Mouse (Mus musculus) retina, postnatal 1 day (tissue): ENCODE results near the gene Ssh2.
"Not testable (repeated sequence)": the region's sequence is repeated elsewhere in the genome, so short reads cannot be mapped to it uniquely, and the experiment has no call there.

Experiments used
- DNase-seq: peaks from one replicate; pipeline ENCODE4 v3.0.0-alpha.2; 2012

The Ssh2 gene

DNA sequence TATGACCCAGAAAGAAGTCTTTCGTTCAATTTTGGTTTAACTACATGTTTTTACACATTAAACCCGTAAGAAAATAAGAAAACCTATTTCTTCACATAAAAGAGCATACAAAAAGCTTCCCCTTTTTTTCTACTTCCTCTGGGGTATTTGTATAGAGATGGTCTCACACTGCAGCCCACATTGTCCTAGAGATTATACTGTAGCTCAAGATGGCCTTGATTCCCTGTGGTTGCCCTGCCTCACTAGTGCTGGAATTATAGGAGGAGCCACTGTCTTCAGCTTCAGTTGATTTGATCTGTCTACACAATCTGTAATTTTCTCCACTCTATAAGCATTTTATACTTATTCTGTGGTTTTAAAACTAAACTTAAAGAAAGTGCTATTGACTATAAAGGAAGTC, 15.4 kb downstream of the Ssh2 start:
- DNase-seq: no peak

DNA sequence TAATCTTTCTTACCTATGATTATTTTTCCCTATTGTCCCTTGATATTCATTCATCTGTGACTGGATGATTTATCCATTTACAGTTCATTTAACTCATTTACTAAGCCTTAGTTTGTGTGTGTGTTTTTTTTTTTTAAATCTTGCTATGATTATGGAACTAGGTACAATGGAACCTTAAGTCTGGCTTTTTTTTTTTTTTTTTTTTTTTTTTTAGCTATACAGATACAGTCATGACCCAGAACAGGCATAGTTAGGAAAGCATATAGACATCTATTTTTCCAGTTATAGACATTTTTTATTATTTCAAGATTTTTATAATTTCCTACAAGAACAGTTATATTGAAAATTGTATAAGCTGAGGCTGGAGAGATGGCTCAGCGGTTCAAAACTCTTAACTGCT, 19.2 kb downstream of the Ssh2 start:
- no peak for DNase-seq

DNA sequence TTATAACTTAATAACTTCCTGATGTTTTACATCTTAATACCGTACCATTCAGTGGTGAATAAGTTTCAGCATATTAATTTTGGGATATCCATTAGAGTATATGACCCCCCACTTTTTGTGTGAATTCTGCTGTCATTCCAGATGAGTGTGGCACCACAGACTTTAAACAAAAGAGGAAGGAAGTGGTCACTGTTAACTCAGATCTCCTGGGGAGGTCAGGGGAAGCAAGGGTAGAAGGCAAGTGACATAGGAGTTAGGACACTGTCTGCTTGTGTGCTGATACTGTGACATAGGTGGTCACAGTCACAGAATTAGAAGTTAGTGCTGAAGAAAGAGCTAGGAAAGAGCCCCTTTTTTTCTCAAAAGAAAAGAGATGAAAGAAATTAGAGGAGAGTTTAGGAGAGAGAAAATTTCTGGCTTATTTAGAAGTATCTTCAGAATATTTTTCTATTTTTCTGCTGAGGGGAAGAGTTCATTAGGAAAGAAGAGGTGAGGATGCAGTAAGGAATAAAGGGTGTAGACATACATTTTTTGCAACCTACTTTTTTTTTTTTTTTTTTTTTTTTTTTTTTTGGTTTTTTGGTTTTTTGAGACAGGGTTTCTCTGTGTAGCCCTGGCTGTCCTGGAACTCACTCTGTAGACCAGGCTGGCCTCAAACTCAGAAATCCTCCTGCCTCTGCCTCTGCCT, 23.7 kb downstream of the Ssh2 start:
- DNase-seq: no peak

DNA sequence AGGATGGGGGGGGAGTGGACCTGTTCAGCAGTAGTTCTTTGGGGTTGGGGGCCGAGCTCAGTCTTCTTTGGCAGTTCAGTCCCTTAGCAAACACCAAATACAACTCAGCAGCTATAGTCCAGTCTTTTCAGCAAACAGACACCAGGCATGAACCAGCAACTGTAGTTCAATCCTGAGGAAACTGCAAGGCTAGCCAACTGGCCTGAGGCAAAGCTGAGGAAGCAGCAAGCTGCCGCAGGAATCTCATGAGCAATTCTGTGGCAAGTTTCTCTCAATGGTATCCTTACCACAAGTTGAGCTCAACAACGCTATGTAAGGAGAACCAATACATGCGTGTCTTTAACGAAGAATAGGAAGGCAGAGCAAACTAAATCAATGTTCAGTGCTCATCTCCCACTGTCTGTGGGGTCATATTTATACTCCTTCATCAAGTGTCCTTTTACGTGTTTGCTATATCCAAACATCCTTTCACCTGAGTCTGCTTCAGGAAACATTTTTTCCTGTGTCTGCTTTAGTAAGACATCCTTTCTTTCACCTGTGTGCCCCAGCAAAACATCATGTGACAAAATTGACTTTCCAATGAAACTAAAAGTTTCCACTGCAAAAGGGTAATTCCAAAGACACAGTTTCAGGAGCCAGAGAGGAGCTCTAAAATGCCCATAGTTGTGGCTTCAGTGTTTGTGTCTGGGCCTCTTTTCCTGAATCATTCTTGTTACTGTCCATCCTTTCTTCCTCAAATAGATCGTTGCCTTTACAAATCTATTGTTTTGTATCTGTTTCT, 24.6 kb downstream of the Ssh2 start:
- no peak for DNase-seq

DNA sequence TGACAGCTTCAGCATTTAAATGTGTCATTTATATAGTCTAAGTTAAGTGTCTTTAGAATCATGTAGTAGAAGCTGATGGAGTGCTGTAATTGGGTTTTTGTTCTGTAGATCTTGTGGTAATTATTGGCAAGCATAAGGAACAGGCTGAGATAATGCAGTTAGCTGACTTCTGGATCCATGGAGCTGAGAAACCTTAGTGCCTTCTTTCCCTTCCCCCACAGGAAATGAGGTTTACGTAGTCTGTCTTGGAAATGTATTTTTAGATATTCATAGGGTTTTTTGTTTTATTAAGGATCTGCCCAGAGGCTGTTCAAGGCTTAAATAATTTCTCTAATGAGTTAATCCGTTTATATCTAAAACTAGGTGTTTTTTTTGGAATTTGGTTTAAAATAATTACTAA, 26.8 kb downstream of the Ssh2 start:
- no peak for DNase-seq

DNA sequence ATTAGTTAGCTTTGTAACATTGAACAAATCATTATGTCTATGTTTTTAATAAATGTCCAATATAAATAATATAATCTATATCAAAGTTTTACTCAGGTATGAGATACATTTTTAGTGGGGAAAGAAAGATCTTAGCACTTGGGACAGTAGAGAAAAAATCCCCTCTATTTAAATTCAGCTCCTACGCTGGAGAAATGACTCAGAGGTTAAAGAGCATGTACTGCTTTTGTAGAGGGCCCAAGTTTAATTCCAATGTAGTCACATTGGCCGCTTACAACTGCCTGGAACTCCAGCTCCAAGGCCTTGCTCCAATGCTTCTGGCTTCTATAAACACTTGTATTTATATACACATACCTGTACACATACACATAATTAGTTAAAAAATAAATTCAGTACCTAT, 36.7 kb downstream of the Ssh2 start:
- no peak for DNase-seq

DNA sequence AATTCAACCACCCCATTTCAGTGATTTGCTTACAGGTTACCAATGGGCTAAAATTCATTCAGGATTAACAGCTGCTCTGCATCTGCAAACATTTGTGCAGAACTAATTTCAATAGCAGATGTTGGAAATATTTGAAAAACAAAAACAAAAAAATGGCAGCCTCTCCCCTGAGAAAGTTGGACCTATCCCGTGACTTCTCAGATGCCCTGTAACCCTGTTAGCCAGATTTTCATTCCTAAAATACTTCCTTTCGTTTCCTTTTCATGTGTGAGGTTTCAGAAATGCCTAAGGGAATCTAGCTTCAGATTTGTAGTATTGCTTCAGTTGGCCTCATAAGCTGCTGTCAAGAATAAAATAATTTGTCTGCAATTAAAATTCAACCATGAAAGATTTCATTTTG, 43.4 kb downstream of the Ssh2 start:
- no peak for DNase-seq

DNA sequence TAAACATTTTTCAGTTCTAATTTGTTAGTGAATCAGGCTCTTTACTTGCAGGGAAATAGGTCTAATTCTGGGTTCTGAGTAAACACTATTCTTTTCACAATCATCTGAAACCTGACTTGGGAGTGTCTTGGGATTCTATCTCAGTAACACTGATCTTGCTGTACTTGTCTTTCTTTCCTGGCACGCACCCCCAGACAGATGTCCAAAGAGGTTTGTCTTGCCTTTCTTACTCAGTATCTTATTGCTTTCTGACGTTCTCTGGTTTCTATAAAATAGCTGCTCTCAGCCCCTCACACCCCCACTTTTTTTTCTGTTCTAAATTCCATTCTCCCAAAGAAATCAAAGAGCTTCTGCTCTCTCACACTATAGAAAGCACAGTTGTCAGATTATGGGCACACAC, 51.3 kb downstream of the Ssh2 start:
- no peak for DNase-seq

DNA sequence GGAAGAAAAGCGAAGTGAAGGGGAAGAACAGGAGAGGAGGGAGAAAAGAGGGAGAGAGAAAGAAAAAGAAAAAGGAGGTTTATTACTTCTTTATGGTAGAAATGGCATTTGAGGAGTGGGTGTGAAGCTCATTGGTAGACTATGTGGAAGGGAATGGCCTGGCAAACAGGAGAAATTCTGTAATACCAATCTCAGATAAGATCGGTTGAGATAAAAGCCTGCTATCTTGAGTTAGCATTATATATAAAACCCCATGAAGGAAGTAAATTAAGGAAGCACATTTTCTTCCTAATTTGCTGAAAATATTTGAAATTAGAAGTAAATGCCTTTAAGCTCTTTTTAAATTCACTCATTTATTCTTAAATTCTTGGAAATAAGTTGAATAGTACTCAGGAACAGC, 59.9 kb downstream of the Ssh2 start:
- DNase-seq: no peak

DNA sequence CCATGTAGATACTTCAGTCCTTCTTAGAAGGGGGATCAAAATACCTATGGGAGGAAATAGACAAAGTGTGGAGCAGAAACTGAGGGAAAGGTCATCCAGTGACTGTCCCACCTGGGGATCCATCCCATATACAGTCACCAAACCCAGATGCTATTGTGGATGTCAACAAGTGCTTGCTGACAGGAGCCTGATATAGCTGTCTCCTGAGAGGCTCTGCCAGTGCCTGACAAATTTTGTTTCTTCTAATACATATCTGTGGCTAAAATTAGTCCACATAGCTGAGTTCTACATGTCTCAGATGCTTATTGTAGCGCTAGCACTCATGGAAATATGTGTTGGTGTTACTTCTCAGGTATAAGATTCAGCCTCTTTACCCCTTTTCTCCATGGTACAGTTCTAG, 62.5 kb downstream of the Ssh2 start:
- DNase-seq: not testable (repeated sequence)

DNA sequence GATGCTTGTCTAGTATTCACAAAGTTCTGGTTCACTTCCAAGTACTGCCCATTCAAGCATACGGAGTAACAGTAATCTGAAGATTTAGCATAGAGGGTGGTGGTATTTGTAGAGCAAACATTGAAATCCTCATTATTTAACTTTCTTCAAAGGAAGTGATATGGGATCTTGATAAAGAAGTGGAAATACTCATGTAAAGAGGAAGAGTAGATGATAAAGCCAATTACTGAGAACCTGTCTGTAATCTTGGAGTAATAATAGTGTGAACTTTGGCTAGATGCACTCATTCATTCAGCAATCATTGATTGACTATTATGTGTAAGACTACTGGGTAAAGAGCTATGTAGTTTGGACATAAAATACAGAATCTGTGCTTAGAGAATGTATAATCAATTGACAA, 64.1 kb downstream of the Ssh2 start:
- DNase-seq: no peak

DNA sequence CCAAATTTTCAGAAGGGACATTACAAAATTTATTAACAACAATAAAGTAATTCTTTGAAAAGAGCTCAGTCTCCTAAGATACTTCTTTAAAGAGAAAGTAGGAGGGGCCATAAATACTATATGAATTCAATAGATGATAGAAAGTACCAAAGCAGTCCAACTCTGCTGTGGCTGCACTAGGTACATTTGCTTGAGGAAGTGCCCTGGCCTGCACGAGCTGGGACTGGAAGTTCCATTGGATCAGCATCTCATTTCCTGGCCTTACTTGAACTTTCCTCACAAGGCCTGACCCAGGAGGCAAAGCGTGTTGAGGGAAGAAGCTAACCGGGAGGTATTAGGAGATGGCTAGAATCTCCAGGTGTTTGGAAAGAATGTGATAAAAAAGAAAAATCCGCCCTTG, 75.4 kb downstream of the Ssh2 start:
- no peak for DNase-seq

DNA sequence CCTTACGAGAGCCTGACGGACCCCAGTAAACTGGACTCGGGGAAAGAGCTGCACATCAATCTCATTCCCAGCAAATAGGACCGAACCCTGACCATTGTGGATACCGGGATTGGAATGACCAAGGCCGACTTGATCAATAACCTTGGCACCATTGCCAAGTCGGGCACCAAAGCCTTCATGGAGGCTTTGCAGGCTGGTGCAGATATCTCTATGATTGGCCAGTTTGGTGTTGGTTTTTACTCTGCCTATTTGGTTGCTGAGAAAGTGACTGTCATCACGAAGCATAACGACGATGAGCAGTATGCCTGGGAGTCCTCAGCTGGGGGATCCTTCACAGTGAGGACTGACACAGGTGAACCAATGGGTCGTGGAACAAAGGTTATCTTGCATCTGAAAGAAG, 77.6 kb downstream of the Ssh2 start:
- DNase-seq: not testable (repeated sequence)

DNA sequence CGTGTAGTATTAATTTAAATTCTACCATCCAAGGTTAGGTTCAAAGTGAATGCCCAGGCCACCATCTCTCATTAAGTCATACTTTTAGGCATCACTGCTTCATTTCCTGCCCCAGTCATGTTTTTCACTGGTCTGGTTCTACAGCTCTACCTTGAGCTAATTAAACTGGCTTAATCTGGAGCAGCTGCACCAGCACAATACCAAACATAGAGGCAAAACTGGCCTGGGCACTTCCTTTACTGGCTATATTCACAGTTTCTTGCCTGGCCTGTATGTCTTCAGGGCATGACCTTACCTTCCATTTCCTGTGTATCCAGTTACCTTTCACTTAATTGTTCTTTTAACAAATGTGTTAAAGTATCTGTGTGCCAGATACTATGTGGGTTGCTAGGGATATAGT, 81.2 kb downstream of the Ssh2 start:
- DNase-seq: peak; percentile 19

DNA sequence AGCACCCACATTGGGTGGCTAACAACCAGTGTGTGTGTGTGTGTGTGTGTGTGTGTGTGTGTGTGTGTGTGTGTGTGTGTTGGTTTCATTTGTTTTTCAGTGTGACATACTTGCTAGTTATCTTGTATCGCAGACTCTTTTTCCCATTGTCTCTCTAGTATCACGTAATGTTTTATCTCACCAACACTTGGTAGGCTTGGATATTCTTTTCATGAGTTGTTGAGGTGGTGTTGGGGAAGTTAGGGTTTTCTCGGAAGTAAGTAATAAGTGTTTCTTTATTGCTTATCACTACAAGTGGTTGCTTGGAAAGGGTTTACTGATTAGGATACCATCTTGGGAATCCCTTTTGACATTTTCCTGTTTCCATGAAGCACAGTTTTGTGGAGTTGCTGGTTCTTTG, 91.1 kb downstream of the Ssh2 start:
- DNase-seq: no peak

DNA sequence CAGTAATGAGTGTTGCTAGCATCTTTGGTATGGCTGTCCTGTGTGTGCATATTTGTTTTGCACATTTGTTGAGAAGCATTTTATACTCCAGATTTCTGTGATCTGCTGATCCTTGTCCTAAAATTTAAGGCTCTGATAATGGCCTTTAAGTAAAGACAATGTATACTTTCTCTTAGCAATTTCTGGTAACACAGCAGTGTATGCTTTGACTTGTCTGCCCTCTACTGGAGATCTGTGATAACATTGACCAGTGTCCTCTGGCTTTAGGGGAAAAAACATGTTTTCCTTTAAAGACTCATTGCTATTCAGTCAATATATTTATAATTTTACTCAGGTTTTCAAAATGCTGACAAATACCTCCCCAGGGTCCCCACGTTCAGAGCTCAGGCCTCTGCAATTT, 92.4 kb downstream of the Ssh2 start:
- peak; percentile 66 for DNase-seq

DNA sequence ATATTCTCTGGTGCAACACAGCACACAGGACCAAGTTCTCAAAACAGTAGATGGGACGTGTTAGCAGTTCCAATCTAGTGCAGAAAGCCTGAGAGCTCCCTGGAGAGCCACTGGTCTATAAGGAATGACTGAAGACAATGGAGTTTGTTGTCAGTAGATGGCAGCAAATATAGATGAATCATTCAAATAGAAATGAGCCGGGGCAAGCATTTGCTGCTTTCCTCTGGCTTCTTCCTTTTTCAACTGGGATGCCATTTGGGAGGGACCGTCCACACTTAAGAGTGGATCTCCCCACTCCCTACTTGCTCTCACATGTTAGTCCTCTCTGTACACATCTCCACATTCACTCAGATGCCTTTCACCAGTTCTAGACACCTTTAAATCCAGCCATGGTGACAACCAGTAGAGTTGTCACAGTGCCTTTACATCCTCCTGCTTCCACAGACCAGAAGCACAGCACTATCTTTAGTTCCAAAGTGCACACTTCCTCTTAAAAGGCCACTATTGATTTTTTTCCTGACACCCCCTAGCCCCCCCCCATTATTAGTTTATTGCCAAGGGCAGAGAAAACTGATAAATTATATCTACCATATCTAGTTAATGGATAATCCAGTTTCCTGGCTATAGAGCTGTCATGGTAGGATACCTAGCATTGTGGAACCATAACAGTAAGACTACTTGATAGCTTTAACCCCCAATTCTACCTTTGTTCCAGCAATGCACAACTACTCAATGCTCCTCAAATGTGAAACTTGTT, 101.8 kb downstream of the Ssh2 start:
- DNase-seq: peak; percentile 34

DNA sequence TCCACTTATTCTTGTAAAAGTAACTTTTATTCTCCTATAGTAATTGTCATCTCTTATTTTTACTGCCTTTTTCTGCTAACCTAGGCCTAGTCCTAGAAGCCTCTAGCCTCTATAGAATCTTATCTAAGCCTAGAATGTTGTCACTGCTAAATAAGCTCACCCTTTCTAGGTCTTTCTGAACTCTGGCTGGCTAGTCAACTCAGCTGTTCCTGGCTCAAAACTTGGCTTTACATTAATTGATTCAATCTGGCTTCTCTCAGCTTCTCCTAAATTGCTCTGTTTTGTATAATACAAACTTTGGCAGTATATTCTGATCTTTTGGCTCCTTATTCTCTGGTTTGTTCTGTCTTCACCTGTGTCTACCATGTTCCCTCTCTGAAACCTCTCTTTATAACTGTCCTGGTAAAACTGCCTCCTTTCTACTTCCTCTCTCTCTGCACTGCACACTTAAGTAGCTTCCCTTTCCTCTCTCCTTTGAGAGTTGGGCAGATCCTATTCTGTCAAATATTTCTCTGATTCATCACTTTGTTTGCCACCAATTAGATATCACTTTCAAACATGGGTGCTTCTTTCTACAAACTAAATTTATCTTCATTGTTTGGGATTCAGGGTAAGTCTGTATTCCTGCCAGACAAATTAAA, 102.5 kb downstream of the Ssh2 start:
- DNase-seq: no peak

DNA sequence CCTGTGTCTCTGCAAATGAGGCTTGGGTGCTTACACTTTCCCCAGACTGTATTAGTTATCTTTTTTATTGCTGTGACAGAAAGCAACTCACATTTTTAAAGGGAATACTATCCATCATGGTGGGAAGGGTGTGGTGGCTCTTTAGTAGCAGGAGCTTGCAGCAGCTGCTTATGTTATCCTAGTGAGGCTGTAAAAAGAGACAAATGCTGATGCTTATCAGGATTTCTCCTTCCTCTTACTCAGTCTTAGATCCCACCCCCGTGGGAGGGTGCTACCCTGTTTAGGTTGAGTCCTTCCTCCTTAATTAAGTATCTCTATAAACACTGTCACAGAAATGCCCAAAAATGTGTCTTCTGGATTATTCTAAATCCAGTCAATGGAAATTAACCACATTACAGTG, 105.1 kb downstream of the Ssh2 start:
- no peak for DNase-seq

DNA sequence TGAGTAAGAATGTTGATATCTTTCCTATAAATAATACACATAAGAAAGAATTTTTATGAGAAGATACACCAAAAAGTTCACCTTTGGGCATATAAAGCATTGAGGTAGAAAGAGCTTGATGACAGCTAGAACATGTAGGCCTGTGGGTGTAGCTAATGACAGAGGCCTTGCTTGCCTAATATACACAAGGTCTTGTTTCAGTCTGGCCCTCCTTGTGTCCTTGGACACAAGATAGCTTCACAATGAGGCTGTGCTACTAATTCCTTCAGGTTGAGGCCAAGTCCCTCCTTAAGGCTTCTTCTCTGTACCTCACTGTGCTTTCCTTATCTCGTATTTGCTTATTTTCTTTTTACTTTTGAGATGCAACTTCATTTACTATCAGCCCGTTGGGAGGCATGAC, 114.4 kb downstream of the Ssh2 start:
- DNase-seq: no peak

DNA sequence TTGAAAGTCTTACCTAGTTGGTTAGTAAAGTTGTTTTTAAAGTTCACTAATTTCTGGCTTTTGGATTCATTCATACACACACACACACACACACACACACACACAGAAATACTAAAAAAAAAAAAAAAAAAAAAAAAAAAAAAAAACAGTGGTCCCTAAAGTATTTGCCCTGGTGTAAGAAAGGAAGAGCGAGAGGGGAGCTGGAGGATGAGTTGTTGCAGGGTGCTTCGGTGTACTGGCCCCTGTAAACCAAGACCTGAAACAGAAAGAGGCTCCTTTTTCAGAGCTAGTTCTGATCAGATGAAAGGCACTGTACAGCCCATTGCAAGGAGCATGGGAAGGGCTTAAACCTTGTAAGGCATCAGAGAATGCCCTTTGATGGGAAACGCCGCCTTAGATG, 131.2 kb downstream of the Ssh2 start:
- DNase-seq: no peak

DNA sequence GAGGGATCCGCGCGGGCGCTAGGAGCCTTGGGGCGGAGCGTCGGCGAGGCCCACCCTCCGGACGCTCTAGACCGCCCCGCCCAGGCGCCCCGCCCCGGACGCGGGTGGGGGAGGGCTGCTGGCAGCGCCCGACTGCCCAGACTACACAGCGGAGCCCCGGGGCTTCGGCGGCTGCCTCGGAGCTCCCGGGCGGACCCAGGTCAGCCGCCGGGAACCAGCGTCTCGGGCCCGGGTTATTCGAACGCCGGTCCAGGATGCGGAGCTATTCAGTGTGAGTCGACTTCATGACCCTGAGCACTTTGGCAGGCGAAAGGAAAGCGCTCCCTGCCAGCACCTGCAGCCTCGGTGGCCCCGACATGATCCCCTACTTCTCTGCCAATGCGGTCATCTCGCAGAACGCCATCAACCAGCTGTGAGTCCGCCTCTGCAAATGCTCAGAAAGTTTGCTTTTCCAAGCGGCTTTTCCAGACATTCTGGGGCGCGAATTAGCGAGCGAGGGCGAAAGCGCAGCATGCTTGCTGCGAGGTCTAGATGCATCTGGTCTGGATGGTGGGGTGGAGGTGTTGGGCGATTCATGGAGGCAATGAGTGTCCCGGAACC, 132.2 kb downstream of the Ssh2 start:
- DNase-seq: peak; percentile 90

DNA sequence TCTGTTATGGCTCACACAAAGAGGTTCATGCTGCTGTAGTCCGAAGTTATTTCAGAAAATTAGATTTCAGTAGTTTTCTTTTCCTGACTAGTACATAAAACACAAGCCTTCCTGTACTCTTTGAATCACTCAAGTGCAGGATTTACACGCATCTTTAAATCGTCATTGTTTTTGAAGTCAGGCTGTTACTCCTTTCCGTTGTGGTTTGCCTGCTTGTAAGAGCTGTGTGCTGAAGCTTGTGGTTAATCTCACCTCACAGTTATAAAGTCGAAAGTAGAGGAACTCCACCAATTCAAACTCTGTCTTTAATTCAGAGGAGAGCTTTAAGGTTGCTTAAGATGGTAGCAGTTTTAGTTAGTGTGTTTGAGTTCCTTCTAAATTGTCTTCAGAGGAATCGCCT, 132.9 kb downstream of the Ssh2 start:
- DNase-seq: no peak
